Mouse (Mus musculus) inflammation-experienced regulatory T-cells, adult 6 months (primary cell): ENCODE data around the gene Vmn1r37. TPM values are rescaled to one million over a fixed set of nuclear protein-coding genes. Genes with fewer than 3 reads are reported as not detected.
"Not testable (repeated sequence)": the region's sequence is repeated elsewhere in the genome, so short reads cannot be mapped to it uniquely, and the experiment has no call there.

ENCODE experiments used
- ATAC-seq: one replicate; pipeline ENCODE4 v1.8.0; 2017
- polyA plus RNA-seq, 3 experiments: library from polyadenylated mRNA; unstranded; fragments of 100-300 nt; shearing (Covaris generic); gene quantifications; one replicate each; pipeline ENCODE4 v1.2.1; 2017

Vmn1r37 gene
- polyA plus RNA-seq, result not detected

GRCm38 (mm10) chr6:66729082-66729481 lies at the start of gene Vmn1r37:
Vmn1r37 (plus strand) TSS chr6:66729382.
- not testable (repeated sequence) for ATAC-seq

- ATAC-seq, result no peak
Observed at GRCm38 (mm10) chr6:66685806-66686205, 43.4 kb upstream of the Vmn1r37 start, which contains the start of gene Vmn1r35. Vmn1r35 (minus strand) TSS chr6:66685906.

GRCm38 (mm10) chr6:66708901-66709300 lies 20.3 kb upstream of the Vmn1r37 start:
- no peak for ATAC-seq

GRCm38 (mm10) chr6:66713854-66714253 lies 15.3 kb upstream of the Vmn1r37 start:
- no peak for ATAC-seq

GRCm38 (mm10) chr6:66719068-66719467 lies 10.1 kb upstream of the Vmn1r37 start, which contains the start of gene Vmn1r36:
Vmn1r36 (minus strand) TSS chr6:66719168.
- not testable (repeated sequence) for ATAC-seq

- not testable (repeated sequence) for ATAC-seq
Observed at GRCm38 (mm10) chr6:66782527-66782926, 53.3 kb downstream of the Vmn1r37 start, which contains the start of gene Vmn1r38. Vmn1r38 (minus strand) TSS chr6:66782627.

Other genes with a start within 250 kb of the Vmn1r37 start
- 100 to 1,000 TPM in 1 of 3 experiments, 10 to 100 TPM in 2; 27.1 to 108 (median 32.2) TPM for gene Mad2l1, start 194.0 kb upstream of the Vmn1r37 start, polyA plus RNA-seq
- under 1 TPM in 1 of 3 experiments, not detected in 2; 0.16 TPM for gene Vmn1r32, start 169.3 kb upstream of the Vmn1r37 start, polyA plus RNA-seq
- not detected for gene Vmn1r33, start 111.1 kb upstream of the Vmn1r37 start, polyA plus RNA-seq
- gene Vmn1r34, start 85.5 kb upstream of the Vmn1r37 start, polyA plus RNA-seq, result not detected
- gene Vmn1r35, start 43.5 kb upstream of the Vmn1r37 start, polyA plus RNA-seq, result not detected
- not detected for gene Vmn1r36, start 10.2 kb upstream of the Vmn1r37 start, polyA plus RNA-seq
- under 1 TPM in 2 of 3 experiments, not detected in 1; 0.10 to 0.12 TPM for gene Vmn1r38, start 53.2 kb downstream of the Vmn1r37 start, polyA plus RNA-seq
- not detected for gene Vmn1r39, start 81.2 kb downstream of the Vmn1r37 start, polyA plus RNA-seq
- gene Gng12, start 167.0 kb downstream of the Vmn1r37 start, polyA plus RNA-seq, result 10 to 100 TPM in 2 of 3 experiments, 1 to 10 TPM in 1; 3.7 to 12.6 (median 12.2) TPM